Mouse (Mus musculus) heart, adult 18-20 months (tissue): Measurements from ENCODE around the gene Lhfp. TPM values are rescaled to one million over a fixed set of nuclear protein-coding genes. Genes with fewer than 3 reads are reported as not detected.
"Not testable (repeated sequence)": the region's sequence is repeated elsewhere in the genome, so short reads cannot be mapped to it uniquely, and the experiment has no call there.

Experiments used
- DNase-seq, 2 experiments: peaks; one replicate each; pipeline ENCODE4 v3.0.0; 2021 to 2022; ENCODE audit warnings: mixed read lengths in 1 of 2
- total RNA-seq, 2 experiments: library from RNA; stranded (reverse); gene quantifications; 2 replicates each; pipeline ENCODE4 v1.2.3; 2021

Lhfp gene
- total RNA-seq, 2 experiments from 2014 or later, result 42.5 to 44.2 TPM

DNA sequence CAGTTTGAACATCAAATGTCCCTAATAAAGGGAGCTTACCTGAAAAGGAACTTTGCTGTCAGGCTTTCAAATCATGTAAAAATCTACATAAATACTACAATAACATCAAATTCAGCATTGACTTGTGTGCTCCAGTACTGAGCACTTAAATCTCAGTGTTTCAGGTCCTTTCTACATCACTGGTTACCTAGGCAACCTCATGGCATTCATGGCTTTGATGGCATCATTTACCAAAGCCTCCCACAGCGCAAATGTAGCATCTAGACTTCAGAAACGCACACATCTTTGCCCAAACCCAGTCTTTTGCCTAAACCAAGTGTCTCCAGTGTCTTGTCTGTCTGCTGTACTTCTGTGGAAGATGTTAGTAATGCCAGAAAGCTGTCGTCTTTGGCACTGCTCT, 225.7 kb downstream of the Lhfp start:
- DNase-seq, result no peak

DNA sequence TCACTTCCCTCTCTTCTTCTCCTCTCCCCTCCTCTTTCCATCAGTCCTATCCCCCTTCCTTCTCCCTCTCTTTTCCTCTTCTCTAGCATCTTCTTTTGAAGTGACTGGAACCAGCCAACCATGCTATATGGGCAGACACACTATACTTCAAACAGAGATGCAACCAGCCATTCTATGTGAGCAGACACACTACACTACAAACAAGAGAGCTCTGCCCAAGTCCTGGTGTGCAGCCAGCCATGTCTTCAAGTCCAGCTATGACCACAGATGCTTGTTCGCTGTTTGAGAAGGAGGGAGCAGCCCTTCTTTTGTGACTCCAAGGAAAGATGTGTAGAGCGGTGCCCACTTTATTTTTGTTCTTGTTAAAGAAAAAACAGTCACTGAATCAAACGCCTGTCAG, 231.9 kb downstream of the Lhfp start:
- DNase-seq, result no peak

DNA sequence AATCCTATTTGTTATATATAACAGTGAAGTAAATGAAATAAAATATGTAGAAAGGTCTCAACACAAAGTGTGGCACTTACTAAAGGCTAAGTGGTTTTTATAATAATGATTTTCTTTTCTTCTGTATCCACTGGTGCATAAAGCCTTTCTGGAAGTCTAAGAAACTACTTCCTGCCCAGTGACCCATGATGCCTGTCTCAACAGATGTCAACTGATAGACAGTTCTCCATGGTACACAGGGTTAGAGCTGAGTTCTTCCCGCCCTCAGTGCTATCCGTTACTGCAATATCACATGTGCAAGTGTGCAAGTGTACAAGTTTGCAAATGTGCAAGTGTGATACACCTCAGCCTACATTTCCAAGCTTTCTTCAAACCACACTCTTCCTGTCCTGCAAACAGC, 236.7 kb downstream of the Lhfp start:
- no peak for DNase-seq

DNA sequence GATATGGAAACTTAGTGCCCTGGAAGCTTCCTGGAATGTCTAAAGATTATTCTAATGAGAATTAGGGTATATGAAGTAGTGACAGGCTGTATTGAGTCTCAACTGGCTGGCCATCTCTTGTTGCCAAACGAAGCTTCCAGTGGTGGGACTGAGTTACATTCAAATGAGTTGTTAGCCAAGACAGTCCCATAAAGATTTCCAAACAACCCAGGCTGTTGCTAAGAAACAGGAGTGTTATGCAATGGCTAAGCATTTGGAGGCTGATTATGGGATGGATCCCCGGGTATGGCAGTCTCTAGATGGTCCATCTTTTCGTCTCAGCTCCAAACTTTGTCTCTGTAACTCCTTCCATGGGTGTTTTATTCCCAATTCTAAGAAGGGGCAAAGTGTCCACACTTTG, 240.7 kb downstream of the Lhfp start:
- DNase-seq, result not testable (repeated sequence)

DNA sequence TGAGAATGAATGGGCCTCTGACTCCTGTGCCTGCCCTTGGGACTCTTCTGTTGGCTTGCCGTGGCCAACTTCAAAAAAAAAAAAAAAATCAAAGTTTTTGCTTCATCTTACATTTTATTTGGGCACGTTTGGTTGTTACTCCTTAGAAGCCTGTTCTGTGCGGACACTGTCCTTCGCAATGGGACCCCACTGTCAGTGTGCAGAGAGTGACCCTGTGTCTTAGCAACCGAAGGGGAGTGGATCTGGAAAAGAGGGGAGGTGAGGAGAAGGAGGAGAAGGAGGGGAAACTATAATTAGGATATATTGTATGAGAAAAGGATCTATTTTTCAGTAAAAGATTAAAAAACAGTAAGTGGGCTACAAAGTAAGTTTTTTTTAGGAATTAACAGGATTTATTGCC, 242.7 kb downstream of the Lhfp start:
- DNase-seq, result no peak

DNA sequence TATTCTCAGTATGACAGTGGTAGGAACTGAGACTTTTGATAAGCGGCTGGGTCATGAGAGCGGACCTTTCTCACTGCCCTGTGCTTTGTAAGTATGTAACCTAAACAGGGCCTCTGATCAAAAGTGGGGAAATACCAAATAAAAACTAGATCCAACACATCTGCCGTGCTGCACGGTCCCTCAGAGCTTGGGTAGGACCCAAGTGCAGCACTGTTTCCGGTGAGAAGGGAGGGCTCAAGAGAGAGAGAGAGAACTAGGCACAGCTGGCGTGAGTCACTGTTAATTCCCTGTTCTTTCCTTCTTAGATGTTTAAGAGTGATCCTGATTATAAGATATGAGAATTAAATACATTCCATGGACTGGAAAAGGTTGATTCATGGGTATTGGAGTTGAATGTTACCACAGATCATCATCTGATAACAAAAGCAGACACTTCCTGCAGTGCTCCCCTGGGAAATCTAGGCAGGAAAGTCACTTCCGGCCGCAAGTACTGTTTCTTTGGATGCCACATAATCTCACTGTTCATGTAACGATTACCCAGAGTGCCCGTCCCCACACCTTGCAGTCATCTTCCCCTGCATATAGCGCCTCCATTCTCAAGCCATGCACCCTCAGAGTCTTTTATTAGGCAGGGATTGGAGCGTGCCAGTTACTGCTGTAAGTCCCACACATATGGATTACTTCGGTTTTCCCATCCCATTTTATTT, 243.3 kb downstream of the Lhfp start:
- DNase-seq, result peak; percentile 25 to 45

DNA sequence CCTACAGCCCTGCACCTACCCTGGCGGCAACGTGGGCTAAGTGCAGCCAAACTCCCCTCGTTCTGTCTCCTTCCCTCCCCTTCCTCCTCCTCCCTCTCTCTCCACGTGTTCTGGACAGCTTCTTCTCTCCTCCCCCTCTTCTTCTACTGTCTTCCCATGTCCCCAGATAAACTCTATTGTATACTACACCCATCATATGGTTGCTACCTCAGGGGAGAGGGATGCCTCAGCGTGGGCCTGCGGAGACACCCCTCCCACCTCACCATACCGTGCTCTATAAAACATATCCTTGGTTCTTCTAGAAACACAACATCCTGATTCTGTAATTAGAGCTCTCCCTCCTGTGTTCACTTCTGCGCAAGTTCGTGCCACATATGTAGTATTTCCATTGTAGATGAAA, 247.3 kb downstream of the Lhfp start:
- DNase-seq, result no peak

DNA sequence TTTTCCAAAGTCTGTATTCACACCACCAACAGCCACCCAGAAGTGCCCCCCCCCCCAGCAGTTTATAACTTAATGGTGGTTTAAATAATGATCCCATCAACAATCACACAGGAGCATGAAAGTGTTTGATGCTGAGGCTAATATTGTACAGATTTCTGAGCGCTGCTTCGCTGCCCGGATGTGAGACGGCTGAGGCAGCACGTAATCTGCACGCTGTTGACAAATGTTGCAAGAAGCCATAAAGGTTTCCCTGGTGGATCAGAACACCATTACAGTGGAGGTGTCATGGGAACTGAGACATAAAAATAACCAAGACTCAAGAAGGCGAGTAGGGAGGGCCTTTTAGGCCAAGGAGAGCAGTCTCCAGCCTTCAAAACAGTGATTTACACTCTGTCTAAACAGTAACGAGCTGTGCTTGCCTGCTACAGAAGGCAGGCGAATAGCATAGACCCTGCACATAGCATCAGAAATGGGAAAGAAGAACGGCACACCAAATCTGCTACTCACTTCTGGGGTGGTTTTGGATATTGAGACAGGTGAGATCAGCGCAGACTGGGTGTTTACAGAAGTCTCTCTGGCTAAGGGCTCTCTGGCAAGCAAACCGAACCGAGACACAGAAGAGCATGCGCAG, 248.4 kb downstream of the Lhfp start:
- DNase-seq, result no peak

DNA sequence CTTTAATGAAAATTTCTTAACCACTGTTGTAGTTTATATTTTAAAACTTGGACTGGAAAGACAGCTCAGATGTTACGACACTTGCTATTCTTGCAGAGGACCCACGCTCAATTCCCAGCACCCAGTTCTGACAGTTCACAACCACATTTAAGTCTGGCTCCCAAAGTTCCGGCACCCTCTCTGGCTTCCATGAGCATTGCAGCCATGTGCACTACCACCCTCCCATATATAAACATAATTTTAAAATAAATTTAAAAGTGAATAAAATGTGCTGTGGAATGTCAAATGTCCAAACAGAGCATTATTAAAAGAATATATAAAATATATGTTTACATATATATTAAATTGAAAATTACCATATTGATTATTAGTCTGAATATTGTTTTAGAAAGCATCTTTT, 249.9 kb downstream of the Lhfp start:
- no peak for DNase-seq

DNA sequence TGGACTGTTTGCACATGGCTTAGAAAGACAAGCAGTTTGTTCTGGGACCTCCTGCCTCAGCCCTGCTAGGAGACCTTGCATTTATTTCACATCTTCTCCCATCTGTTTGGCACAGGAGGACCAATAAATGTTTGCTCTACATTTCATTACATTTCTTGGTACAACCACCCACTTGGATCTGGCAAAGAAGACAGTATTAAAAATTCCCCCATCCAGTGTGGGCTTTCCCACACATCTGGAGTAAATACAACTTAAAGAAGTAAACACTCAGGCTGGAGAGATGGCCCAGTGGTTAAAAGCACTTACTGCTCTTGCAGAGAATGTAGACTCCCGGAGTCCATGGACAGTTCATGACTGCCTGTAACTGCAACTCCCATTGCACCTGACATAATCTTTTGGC, 250.6 kb downstream of the Lhfp start:
- DNase-seq, result no peak

DNA sequence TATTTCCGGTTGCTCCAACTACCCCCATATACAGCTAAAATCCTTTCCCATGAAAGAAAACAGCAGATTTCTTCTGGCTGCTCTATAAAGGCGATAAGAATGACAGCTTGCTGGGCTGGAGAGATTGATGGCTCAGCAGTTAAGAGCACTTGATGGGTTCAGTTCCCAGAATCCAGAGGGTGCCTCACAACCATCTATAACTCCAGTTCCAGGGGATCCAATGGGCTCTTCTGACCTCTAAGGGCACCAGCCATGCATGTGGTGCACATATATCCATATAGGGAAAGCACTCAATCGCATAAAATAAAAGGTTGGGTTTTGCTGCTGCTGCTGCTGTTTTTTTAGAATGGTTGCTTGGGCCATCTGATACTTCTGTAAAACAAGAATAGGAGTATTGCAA, 251.1 kb downstream of the Lhfp start:
- DNase-seq, result no peak

DNA sequence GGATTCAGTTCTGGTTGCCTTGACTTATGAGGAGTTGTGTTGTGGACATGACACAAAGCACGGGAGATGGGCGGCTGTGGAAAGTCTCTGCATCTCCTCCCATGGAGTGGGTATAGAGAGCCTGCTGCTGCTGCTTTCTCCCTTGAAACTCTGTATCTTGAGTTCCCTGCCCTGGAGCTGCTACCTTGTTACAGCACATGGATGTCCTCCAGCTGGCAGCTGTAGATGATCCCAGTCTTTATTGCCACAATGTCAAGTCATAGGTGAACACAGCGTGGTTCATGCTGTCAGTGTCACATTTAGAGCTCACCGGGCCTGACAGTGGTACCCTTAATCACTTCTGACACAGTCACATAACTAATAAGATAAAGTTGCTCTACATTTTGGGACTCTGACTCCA, 251.7 kb downstream of the Lhfp start:
- DNase-seq, result peak in 1 of 2 experiments; percentile 5

DNA sequence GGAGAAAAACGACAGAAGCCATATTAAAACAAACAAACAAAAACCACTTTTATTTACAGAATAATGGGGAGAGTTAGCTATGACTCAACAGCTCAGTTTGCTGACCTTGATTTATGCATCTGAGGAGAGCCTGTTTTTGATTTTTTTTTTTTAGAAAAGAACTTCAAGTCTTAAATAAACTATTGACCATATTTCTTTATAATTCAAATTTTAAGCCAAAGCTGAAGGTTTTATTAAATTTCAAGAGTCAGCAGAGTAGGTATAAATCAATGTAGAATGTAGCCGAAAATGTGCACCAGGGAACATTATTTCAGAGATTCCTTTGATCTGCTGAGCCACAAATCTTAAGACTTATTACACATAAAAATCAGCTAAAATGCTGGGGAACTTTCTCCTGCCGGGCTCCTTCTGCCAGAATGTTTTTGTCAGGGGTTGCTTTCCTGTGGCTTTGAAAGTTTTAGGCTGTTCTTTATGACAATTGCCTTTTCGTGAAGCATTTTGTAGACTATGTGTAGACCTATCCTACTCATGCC, 252.6 kb downstream of the Lhfp start:
- no peak for DNase-seq

DNA sequence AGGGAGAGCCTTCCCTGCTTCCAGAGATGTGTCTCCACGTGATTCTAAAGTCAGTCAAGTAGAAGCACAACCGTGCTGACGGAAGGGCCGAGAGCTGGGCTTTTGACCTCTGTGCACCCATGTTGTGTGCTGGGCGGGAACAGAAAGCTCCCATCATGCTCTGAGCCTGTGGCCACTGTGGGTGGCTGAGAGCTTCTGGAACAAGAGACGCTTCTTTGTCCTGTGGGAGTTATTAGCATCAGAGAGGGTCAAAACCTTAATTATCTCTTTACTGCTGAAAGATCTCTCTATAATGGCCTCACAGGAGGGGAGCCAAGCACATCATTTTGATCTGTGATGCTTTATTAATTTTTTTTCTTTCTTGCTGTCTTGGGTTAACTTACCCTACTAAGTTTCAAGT, 253.5 kb downstream of the Lhfp start:
- DNase-seq, result no peak

DNA sequence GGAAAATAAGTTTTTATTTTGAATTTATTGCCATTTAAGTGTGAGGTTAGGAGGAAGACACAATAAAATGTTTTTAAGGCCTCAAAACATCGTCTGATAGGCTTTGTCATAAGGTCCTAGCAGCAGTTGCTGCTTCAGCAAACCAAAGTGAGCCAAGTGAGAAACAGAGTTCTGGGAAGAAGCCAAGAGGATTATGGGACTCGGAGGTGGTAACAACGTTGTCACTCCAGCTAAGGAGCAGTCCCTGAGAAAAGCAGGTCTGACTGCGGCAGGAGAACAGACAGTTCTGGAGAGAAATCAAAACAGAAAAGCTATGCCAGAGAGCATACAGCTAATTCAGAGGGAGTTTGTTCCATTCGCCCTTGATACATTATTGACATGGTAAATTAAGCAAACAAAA, 260.5 kb downstream of the Lhfp start:
- DNase-seq, result no peak

DNA sequence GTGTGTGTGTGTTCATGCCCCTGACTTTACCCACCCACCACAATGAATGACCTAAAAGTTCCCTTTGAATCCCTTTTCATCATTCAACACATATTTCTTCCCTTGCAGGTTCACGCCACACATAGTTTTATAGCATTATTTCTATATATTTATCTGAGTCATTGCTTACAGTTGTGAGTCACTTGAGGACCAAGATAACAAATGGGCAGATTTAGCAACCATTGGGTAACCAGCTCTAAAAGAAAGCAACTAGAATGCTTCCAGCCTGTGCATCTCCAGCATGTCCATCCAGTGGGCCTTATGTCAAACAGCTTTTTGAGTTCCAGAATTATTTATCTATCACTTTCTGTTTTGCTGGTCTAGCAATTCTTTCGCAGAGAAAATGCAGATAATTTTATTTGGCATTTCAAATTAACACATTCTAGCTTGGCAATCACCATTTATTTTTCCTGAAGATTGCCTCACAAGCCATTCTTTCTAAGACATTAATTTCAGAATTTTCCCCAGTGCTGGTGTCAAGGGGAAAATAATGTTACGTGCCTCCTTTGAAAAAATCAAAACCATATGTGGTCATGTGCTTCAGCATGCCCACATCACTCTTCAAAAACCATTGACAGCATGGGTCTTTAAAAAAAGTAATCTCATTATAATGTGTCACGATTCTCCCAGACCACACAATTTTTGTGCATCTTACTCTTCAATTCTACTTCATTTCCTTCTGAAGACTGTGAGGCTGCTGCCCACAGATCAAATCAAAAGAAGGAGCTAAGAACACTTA, 263.0 kb downstream of the Lhfp start:
- DNase-seq, result no peak

DNA sequence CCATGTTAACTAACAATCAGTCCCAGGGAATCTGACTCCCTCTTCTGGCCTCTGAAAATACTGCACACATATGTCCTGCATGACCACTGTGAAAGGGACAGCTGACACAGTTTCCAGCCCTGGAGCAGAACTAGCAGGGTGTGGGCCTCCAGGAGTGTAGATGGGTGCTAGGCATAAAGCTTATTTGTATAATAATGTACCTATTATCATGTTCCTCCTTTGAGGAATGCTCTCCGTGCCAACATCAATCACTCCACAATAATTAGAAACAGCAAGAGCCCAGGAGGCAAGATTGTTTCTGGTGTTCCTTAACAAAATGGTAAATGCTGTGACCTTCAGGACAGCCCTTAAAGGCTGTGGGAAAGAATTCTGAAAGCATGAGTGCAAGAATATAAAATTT, 264.5 kb downstream of the Lhfp start:
- no peak for DNase-seq

DNA sequence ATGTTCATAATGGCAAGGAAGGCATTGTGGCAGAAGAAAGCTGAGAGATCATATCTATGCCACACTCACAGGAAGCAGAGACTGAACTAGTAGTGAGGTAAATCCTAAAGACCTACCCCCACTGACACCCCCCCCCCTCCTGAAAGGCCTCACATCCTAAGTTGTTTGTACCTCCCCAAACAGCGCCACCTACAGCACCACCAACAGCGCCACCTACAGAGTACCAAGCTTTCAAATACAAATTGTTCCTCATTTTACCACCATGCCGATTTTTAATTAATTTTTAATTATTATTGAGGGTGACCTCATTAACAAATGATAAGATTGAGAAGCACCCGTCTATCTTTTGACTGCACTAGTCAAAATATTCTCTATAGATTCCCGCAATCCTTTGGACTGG, 267.3 kb downstream of the Lhfp start:
- no peak for DNase-seq

DNA sequence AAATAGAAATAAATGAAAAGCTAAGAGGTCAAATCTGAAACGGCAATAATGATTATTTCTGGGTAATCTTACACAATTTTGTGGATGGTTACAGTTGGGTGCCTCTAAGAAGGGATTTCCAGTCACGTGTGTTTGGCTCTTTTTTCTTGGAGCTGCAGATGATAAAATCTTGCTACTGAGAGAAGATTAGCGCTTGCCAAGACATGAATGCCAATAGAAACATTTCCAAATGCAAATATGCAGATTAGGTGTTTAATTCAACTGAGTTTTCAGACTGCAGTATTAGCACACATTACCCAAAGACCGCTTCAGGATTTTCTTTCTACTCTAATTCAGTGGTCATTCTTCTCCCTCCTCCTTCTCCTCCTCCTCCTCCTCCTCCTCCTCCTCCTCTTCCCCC, 268.8 kb downstream of the Lhfp start:
- no peak for DNase-seq

DNA sequence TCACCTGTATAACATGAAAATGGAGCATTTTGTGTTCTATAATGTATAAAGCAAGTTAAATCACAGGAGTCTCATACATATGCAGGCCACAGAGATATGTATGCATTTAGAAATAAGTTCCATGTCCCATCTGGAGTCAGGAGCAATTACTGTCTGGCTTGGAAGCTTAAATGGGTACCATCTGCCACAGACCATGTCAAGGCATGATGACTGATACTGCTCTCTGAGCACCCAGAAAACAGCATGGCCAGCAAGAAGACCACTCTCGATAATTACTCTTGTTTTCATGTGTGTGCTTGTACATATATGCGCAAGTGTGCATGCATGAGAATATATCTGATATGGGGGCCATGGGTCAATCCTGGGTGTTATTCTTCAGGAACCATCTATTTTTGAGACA, 269.3 kb downstream of the Lhfp start:
- DNase-seq, result no peak
